Mouse (Mus musculus): Measurements from ENCODE around the gene AY074887.

DNA sequence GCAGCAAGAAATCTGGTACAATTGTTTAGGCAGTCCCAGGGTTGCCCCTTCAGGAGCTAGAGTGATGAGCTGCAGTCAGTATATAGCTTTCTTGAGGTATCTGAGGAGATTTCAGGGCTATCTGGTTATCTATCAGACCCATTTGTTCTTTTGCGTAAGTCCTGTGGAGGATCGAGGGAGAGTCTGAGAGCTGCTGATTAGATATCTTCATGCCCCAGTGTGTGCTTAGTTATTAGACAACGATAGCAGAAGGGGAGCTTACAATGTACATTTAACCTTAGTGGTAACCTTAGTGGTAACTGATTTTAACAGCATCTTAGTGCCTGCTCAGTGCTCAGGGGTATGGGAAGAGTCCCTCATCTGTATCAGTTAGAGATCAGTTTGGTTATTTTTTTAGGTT, 44.8 kb upstream of the AY074887 start:
- TF ChIP-seq CTCF (IDR thresholded peaks at IDR 0.05; ENCODE audit: extremely low read depth, insufficient read depth, low read length) (no peak), POLR2A (IDR thresholded peaks at IDR 0.05; ENCODE audit: extremely low read depth, insufficient read depth, low read length) (no peak)
